Mouse (Mus musculus) liver, embryonic 15.5 days (tissue): ENCODE measurements around the gene Itgal. TPM values are rescaled to one million over a fixed set of nuclear protein-coding genes. Genes with fewer than 3 reads are reported as not detected.

Experiments used
- polyA plus RNA-seq: library from polyadenylated mRNA; unstranded; fragments of >200 nt; fragmentation: Nextera tagmentation; extraction: Ambion mirVana; gene quantifications from 2 replicates; pipeline ENCODE4 v1.2.1, GENCODE M21; 2015

The Itgal gene
- polyA plus RNA-seq, 1 experiment from 2014 or later: 6.2 TPM

Other genes starting within 250 kb of the Itgal start
- gene Zg16, start 208.9 kb upstream of the Itgal start, polyA plus RNA-seq: 0.24 and 0.33 TPM in 2 replicates
- gene AI467606, start 204.9 kb upstream of the Itgal start, polyA plus RNA-seq: 8.2 and 9.5 TPM in 2 replicates
- 65.5 and 76.7 TPM in 2 replicates for gene Qprt, start 174.0 kb upstream of the Itgal start, polyA plus RNA-seq
- 6.7 and 6.8 TPM in 2 replicates for gene Spn, start 158.4 kb upstream of the Itgal start, polyA plus RNA-seq
- 18.0 and 21.5 TPM in 2 replicates for gene Cd2bp2, start 100.2 kb upstream of the Itgal start, polyA plus RNA-seq
- gene Tbc1d10b, start 87.8 kb upstream of the Itgal start, polyA plus RNA-seq: 17.1 and 18.2 TPM in 2 replicates
- gene Mylpf, start 87.4 kb upstream of the Itgal start, polyA plus RNA-seq: 67.8 and 89.3 TPM in 2 replicates
- 6.3 and 6.8 TPM in 2 replicates for gene Zfp553, start 63.2 kb upstream of the Itgal start, polyA plus RNA-seq
- 9.4 and 9.7 TPM in 2 replicates for gene Sept1, start 63.1 kb upstream of the Itgal start, polyA plus RNA-seq
- gene Zfp771, start 52.0 kb upstream of the Itgal start, polyA plus RNA-seq: 13.8 and 15.0 TPM in 2 replicates
- gene Dctpp1, start 35.6 kb upstream of the Itgal start, polyA plus RNA-seq: 74.2 and 84.8 TPM in 2 replicates
- gene Sephs2, start 22.2 kb upstream of the Itgal start, polyA plus RNA-seq: 162 and 175 TPM in 2 replicates
- gene Zfp768, start 49.3 kb downstream of the Itgal start, polyA plus RNA-seq: 3.1 and 4.4 TPM in 2 replicates
- gene Zfp747, start 79.8 kb downstream of the Itgal start, polyA plus RNA-seq: 1.8 and 2.3 TPM in 2 replicates
- 1.2 and 1.5 TPM in 2 replicates for gene 9130019O22Rik, start 90.9 kb downstream of the Itgal start, polyA plus RNA-seq
- gene E430018J23Rik, start 97.4 kb downstream of the Itgal start, polyA plus RNA-seq: 1.3 and 1.5 TPM in 2 replicates
- 1.3 and 1.7 TPM in 2 replicates for gene Zfp764, start 110.6 kb downstream of the Itgal start, polyA plus RNA-seq
- 7.3 and 9.1 TPM in 2 replicates for gene Zfp688, start 125.8 kb downstream of the Itgal start, polyA plus RNA-seq
- 2.1 TPM in 2 replicates for gene Zfp689, start 152.9 kb downstream of the Itgal start, polyA plus RNA-seq
- gene Prr14, start 163.4 kb downstream of the Itgal start, polyA plus RNA-seq: 19.8 and 22.4 TPM in 2 replicates
- gene Fbrs, start 182.9 kb downstream of the Itgal start, polyA plus RNA-seq: 5.5 and 5.6 TPM in 2 replicates
- gene Srcap, start 215.7 kb downstream of the Itgal start, polyA plus RNA-seq: 15.0 and 18.9 TPM in 2 replicates
- 5.2 and 5.5 TPM in 2 replicates for gene Gm42715, start 223.3 kb downstream of the Itgal start, polyA plus RNA-seq